Mouse (Mus musculus) thymus, adult 18-20 months (tissue): ENCODE measurements at regions not wholly inside any gene's neighbourhood (a gene's known extent, or its start where the extent isn't known, plus 50 kb on each side); places are given as distances from the start of the nearest gene placed in this dataset.
A peak's percentile ranks its signal among the peaks of the same experiment; 100 is the strongest.

ENCODE experiments used
- DNase-seq, 2 experiments: peaks; one replicate each; pipeline ENCODE4 v3.0.0; 2022; ENCODE audit warnings: mixed read lengths in 2 of 2

DNA sequence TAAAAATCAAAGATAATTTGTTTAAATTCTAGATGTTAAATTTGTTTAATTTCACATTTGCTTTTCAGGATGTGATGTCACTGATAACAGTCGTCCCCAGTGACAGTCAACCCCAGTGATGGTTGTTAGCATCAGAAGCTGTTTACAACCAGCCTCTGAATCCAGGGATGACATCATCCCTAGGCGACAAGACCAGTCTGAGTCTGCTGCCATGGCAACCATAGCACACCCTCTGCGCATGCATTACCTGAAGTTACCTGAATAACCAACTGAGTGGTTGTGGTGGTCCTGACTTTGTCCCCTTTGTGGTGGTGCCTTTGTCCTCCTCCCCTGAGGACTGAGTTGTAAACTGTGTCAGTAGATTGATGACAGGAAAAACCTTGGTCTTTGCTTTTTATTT, 92.0 kb upstream of the Zfp644 start:
- DNase-seq: no peak

DNA sequence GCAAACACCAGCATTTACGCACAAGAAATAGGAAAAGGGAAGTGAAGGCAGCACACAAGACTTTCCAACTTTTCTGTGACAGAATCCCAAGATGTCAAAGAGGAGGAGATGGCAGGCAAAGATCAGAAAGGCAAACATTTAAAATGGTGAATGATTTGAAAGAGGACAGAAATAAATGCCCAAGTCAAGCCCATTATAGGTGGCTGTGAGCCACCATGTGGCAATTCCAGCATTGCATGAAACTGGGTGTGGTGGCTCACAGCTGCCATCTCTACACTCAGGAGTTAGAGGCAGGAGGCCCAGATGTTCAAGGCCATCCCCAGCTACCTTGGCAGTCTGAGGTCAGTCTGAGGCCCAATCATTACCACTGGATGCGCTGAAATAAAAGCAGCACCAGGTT, 88.0 kb upstream of the Zfp644 start:
- DNase-seq: peak; percentile 10 to 14

DNA sequence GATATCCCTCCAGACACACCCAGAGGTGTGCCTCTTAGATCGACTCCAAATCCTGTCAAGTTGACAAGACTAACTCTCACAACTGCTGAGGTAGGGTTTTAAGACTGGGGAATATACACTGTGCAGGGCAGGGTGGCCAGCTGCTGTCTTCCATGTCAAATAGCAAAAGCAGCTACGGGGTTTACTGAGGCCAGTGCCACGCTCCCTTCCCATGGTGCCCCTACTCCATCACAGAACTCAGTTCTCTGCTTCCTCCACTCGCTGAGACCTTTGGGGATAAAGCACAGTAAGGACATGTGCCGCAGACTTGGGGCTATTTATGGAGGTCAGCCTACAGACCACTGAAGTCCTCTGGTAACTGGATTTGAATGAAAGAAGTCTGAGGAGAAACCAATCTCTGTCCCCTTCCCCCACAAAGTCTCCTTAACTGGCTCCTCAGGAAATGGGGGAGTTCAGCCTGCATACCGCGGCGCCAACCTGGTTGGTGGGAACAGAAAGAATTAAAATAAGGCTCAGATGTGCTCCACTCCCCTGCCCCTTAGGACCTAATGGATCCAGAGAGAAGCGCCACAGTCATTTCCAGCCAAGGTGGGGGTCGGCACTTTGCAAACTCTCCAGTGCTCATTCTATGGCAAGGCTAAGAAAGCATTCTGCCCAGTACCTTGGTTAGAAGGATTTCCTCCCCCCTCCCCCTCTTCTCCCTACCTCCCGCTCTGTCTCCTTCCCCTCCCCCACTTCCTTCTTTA, 87.0 kb upstream of the Zfp644 start:
- DNase-seq: no peak

DNA sequence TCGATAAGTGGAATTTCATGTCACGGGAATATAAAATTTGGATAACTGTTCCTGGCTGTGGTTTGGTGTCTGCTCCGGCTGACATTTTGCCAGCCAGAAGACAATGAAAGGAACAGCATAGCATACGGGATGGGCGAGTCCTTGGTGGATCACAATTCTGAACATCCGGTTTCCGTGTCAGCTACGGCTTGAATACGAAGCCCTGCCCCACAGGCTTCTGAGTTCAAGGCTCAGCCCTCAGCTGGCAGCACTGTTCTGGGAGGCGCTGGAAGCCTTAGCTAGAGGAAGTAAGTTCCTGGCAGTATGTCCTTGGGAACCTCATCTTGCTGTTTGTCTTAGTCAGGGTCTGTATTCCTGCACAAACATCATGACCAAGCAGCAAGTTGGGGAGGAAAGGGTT, 83.7 kb upstream of the Zfp644 start:
- DNase-seq: no peak

GRCm38 (mm10) chr5:106778176-106778781, 81.2 kb upstream of the Zfp644 start:
- no peak for DNase-seq

DNA sequence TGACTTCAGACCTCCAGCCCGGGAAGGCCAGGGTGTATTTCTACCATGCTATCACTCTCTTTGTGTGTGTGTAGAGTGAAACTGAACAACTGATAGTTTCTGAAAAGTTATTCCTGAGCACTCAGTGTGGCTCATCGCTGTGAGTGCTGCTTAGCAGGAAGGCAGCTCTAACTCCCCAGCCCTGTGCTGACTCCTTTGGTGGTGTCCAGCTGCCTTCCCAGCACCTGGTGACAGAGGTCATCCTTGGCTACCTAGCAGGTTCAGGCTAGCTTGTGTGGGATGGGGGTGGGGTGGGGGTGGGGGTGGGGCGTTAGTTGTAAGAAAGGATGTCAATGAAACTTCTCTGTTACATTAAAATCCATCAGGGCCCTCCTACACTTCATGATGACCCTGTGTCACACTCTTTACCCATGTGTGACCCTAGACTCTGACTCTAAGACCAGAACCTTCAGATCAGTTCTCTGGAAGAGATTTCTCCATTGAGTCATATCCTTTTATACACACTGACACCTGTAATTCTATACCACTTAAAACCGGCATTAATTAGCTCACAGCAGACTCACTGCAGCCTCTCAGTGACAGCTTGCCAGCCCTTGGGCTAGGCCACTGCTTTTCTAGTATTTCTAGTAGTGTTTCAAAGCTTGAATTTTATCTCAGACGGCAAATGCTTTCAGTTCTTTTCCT, 78.1 kb upstream of the Zfp644 start:
- DNase-seq: no peak

DNA sequence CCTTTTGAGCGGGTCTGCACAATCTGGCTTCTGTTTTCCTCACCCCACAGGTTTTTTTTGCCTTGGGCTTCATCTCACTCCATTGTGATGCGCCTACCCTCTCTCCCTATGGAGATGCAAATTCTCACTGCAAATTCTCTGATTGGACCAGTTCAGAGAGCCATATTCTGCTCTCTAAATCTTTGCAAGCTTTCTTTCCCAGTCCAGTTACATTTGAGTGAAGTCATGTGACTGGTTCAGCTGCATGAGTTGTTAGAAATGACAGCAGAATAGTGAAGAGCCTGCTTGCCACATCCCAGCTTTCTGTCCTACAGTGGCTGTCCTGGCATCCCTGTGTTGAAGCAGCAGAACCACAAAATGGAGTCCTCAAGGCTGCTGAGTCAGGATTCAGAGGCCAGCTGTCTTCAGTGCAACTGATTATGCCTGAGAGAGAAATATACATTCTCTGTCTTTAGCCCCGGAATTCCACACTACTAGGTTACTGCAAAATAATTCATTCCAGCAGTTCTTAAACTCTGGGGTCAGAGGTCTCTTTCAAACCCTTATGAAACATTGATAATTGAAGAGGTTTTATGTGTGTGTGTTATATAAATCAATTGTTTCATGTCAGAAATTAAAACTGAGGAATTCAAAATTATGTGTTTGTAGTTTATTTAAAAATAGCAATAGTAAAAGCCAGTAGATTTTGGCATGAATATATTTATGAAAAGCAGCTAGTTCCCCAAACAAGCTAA, 76.3 kb upstream of the Zfp644 start:
- DNase-seq: no peak

- DNase-seq: no peak
Observed at GRCm38 (mm10) chr5:106771029-106771428, 73.9 kb upstream of the Zfp644 start.

GRCm38 (mm10) chr5:106765335-106765734, 68.2 kb upstream of the Zfp644 start:
- no peak for DNase-seq

- no peak for DNase-seq
Observed at GRCm38 (mm10) chr5:106763283-106763682, 66.2 kb upstream of the Zfp644 start.

DNA sequence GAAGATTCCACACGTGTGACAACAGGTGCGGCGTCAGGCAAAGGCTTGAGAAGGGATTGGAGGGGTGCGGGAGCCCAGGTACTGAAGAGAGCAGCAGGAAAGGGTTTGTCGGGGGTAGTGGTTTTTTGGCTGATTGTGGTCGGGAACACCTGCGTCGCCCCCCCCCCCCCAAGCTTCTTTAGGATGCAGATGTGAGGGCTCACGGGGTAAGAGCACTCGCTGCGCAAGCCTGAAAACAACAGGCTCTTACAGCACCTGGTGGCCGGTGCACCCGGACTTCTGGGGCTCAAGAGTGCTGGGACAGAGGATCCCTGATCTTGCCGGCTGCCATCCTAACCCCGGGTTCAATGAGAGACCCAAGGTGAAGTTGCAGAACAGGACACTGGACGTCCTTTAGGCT, 60.9 kb upstream of the Zfp644 start:
- peak; percentile 58 to 66 for DNase-seq

GRCm38 (mm10) chr5:106757436-106757835, 60.3 kb upstream of the Zfp644 start:
- peak in 1 of 2 experiments; percentile 35 for DNase-seq

GRCm38 (mm10) chr5:106756937-106757371, 59.9 kb upstream of the Zfp644 start:
- peak; percentile 33 to 65 for DNase-seq

DNA sequence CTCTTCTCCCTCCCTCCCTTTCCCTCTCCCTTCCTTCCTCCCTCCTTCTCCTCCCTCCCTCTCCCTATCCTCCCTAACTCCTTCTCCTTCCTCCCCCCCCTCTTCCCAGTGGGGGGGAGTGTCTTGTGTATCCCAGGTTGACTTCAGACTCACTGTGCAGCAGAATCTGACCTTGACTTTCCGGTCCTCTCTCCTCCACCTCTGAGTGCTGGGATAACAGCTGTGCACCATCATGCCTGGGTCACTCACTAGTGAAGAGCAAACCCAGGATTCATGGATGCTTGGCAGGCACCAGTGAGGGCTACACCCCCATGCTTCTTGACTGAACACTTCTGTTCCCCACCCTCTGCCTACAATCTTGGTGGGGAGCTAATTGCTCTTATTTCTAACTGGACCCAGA, 56.2 kb upstream of the Zfp644 start:
- DNase-seq: no peak

GRCm38 (mm10) chr5:106750168-106750567, 53.1 kb upstream of the Zfp644 start:
- DNase-seq: no peak

DNA sequence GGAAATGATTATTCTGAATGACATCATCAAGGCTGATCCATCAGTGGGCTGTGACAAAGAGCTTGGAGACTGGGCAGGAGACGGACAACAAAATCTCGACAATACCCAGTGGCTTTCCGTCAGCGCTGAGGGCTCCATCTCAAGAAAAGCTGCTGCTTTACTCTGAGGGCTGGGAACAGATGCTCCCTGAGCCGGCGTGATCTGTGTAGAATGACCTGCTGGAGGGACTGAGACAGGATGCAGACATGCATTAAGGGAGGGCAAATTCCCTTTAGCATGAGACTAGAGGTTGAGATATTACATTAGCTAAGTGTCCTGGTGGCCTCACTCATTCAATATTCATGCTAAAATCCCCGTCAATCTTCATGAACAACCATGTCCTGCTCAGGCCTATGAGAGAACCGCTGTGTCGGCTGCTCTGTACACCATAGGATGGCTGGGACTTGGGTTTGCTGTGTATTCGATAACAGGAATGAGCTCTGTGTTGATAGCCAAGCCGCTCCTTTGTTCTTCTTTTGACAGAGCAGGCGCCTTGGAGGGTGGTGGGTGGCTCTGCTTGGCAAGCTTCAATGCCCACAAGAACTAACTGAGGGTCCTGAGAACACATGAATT, 51.5 kb upstream of the Zfp644 start:
- no peak for DNase-seq
